Mouse (Mus musculus): ENCODE data around the gene Cux1. TPM values are rescaled to one million over a fixed set of nuclear protein-coding genes. Genes with fewer than 3 reads are reported as not detected.
A peak's percentile ranks its signal among the peaks of the same experiment; 100 is the strongest.

The Cux1 gene
- polyA plus RNA-seq, 1 experiment from 2014 or later, result 131 TPM

DNA sequence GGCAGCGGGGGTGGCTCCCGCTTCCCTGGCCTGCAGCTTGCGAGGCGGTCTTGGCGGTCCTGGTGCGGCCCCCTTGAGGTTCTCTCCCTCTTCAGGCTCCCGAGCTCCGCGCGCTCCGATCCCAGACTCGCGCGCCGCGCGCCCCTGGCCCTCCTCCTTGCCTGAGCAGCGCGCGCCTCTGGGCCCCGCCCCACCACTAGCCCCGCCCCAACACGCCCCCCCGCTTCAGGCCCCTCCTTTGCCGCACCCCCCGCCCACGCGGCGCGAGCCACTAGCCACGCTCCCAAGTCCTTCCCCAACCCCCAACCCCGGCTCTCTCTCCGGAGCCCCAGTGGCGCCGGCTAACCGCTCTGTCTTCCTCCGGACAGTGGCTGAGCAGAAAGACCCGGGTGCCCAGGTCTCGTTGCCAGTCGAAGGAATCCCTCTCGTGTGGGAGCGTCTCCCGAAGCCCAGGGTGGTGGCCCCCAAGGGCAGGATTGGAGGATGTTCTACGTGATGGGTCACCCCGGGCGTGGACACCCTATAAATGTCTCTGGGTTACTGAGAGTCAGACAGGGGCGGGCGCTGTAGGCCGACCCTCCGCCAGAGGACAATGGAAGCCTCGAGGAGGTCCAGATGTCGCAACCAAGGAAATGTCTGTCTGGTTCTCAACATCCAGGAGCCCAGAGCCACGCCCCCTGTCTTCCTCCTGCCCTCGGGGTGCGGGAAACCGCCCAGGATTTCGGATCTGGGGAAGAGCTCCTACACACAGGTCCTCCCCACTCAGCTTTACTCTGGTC lies 322.3 kb downstream of the Cux1 start:
- Histone ChIP-seq H3K36me3 (ENCODE audit: inconsistent target) (no peaks in the 10 kb centered on the region), H3K4me3 (ENCODE audit: inconsistent target) (peak overlapping the region; percentile 47), H3K79me2 (ENCODE audit: inconsistent target) (peaks cover 44% of the 10 kb centered on the region), H3K27ac (peak overlapping the region; percentile 75)
- WGBS (ENCODE audit: missing documents), result 1% methylated on average over 53 of the region's 57 CpGs

GRCm38 (mm10) chr5:136243851-136244761 lies 323.2 kb downstream of the Cux1 start:
- H3K27ac ChIP-seq, result no peak overlapping the region

GRCm38 (mm10) chr5:136241161-136241560 lies 326.1 kb downstream of the Cux1 start:
- no peak overlapping the region for H3K27ac ChIP-seq
- peaks cover 69% of the 10 kb centered on the region for H3K79me2 ChIP-seq (ENCODE audit: inconsistent target)
- H3K36me3 ChIP-seq (ENCODE audit: inconsistent target), result no peaks in the 10 kb centered on the region
- 95% methylated on average over 6 of the region's 6 CpGs for WGBS (ENCODE audit: missing documents)
- H3K4me3 ChIP-seq (ENCODE audit: inconsistent target), result no peak overlapping the region

More at GRCm38 (mm10) chr5:136243851-136244761, 323.2 kb downstream of the Cux1 start:
- H3K36me3 ChIP-seq (ENCODE audit: inconsistent target), result no peaks in the 10 kb centered on the region
- peak overlapping the region; percentile 38 for H3K4me3 ChIP-seq (ENCODE audit: inconsistent target)
- WGBS (ENCODE audit: missing documents), result 2% methylated on average over 60 of the region's 67 CpGs
- H3K79me2 ChIP-seq (ENCODE audit: inconsistent target), result peaks cover 51% of the 10 kb centered on the region

GRCm38 (mm10) chr5:136240381-136240780 lies 326.9 kb downstream of the Cux1 start:
- H3K27ac ChIP-seq, result no peak overlapping the region
- whole genome bisulfite sequencing (ENCODE audit: missing documents), result 90% methylated on average over 1 of the region's 1 CpGs
- H3K36me3 ChIP-seq (ENCODE audit: inconsistent target), result no peaks in the 10 kb centered on the region
- peaks cover 69% of the 10 kb centered on the region for H3K79me2 ChIP-seq (ENCODE audit: inconsistent target)
- no peak overlapping the region for H3K4me3 ChIP-seq (ENCODE audit: inconsistent target)

- Histone ChIP-seq H3K36me3 (ENCODE audit: inconsistent target) (no peaks in the 10 kb centered on the region), H3K27ac (no peak overlapping the region), H3K4me3 (ENCODE audit: inconsistent target) (no peak overlapping the region), H3K79me2 (ENCODE audit: inconsistent target) (peaks cover 52% of the 10 kb centered on the region)
- 26% methylated on average over 19 of the region's 19 CpGs for WGBS (ENCODE audit: missing documents)
Observed at GRCm38 (mm10) chr5:136237607-136238006, 329.7 kb downstream of the Cux1 start.

DNA sequence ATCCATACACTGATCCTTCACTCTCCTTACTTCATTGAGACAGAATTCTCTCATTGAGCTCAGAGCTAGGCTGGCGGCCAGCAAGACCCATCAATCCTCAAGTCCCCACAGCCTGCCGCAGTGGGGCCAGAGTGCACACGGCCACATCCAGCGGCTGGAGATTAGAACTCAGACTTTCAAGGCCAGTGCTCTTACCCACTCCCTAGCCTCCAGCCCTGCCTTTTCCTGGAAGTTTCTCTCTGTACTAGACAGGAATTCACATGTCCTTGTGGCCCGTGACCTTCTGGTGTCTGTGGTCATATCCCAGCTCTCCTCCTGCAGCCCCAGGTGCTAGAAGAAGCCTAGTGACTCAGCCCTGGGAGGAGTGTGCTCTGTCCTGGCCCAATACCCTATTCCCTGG lies 330.7 kb downstream of the Cux1 start:
- H3K4me3 ChIP-seq (ENCODE audit: inconsistent target), result no peak overlapping the region
- H3K36me3 ChIP-seq (ENCODE audit: inconsistent target), result no peaks in the 10 kb centered on the region
- H3K79me2 ChIP-seq (ENCODE audit: inconsistent target), result peaks cover 42% of the 10 kb centered on the region
- H3K27ac ChIP-seq, result no peak overlapping the region
- 91% methylated on average over 5 of the region's 5 CpGs for WGBS (ENCODE audit: missing documents)

DNA sequence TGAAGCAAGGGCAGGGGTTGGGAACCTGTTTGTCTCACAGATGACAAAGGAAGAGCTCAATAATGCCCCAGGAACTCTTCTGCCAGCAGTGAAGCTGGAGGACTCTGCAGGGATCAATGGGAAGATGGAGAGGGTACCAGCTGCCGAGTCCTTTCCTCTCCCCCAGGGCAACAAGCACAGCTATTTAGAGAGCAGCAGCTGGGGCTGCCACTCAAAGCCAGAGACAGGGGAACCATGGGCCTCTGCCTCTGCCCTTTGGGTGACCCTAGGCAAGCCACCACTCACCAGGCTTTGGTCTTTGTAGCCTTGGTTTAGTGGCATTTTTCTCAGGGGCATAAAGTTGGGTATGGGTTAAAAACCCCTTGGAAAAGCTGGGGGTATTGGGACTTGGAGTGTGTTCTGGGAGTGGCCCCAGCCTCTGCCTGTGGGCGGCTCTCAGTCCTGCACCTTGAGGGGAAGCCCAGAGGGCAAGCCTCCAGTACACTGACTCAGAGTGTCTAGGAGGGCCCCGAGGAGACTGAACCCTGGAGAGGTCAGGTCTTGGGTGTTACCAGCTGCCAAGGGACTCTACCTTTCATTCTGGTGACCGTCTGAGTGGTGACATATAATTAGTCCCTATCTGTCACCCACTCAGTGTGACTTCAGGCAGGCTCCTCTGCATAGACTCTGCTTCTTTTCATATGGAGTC lies 336.8 kb downstream of the Cux1 start:
- Histone ChIP-seq H3K79me2 (ENCODE audit: inconsistent target) (no peaks in the 10 kb centered on the region; the same call in 1 of the 2 replicates), H3K27ac (no peak overlapping the region), H3K4me3 (ENCODE audit: inconsistent target) (no peak overlapping the region), H3K36me3 (ENCODE audit: inconsistent target) (peaks cover 10% of the 10 kb centered on the region; the same call in 1 of the 2 replicates)
- WGBS (ENCODE audit: missing documents), result 100% methylated on average over 4 of the region's 4 CpGs

DNA sequence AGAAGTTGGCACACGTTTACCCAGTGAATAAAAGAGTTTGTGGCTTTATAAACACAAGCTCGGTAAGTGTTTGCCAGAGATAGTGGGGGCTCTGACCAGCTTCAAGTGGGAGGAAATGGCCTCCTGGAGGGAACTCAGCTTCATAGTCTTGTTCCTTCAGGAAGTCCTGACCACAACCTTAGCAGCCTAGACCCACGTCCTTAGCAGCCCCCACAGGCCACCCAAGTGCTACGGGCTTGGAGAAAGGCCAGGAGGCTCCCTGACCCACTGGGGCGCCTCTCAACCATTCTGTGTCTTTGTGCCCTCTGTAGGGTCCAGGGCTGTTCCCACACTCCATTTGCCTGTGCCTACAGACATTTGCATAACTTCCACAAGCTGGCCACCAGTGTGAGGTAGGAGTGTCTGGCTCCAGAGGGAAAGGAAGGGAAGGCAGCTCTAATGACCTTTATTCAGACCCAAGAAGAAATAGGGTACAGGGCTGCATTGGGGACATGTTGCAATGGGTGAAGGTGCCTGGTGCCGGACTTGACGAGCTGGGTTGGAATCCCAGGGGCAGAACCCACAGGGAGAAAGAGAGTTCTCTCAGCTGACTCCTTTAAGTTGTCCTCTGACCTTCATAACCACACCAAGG lies 340.9 kb downstream of the Cux1 start:
- 58% methylated on average over 7 of the region's 7 CpGs for WGBS (ENCODE audit: missing documents)
- no peaks in the 10 kb centered on the region for H3K79me2 ChIP-seq (ENCODE audit: inconsistent target)
- no peak overlapping the region for H3K27ac ChIP-seq
- no peak overlapping the region for H3K4me3 ChIP-seq (ENCODE audit: inconsistent target)
- H3K36me3 ChIP-seq (ENCODE audit: inconsistent target), result peaks cover 9% of the 10 kb centered on the region; the same call in 1 of the 2 replicates

- no peak overlapping the region for H3K27ac ChIP-seq
- no peak overlapping the region for H3K4me3 ChIP-seq (ENCODE audit: inconsistent target)
- 95% methylated on average over 12 of the region's 12 CpGs for WGBS (ENCODE audit: missing documents)
- 0 out of 2 replicates have a peak, but pooled peaks cover 6% of the 10 kb centered on the region for H3K36me3 ChIP-seq (ENCODE audit: inconsistent target)
- no peaks in the 10 kb centered on the region for H3K79me2 ChIP-seq (ENCODE audit: inconsistent target)
Observed at GRCm38 (mm10) chr5:136218585-136218984, 348.7 kb downstream of the Cux1 start.

DNA sequence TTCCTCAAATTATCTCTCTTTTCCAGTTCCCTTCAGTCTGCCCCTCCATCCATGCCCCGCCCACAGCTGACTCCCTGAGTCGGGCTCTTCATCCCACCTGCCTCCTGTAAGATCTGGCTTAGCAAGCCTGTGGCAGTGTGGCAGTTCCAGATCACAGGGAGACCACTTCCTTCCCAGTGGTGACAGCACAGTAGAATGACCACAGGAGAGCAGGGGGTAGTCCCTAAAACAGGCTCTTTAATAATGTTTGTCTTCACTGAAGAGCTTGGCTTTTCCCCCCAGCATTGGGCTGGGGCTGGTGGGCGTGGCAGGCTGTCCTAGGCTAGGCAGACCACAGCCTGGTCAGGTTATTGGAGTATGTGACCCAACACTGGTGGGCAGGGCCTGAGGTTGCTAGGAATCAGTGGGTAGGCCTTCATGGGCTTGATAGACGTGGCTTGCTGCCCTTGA lies 349.3 kb downstream of the Cux1 start:
- H3K79me2 ChIP-seq (ENCODE audit: inconsistent target), result no peaks in the 10 kb centered on the region
- WGBS (ENCODE audit: missing documents), result 39% methylated on average over 4 of the region's 4 CpGs
- no peak overlapping the region for H3K27ac ChIP-seq
- 0 out of 2 replicates have a peak, but pooled peaks cover 6% of the 10 kb centered on the region for H3K36me3 ChIP-seq (ENCODE audit: inconsistent target)
- no peak overlapping the region for H3K4me3 ChIP-seq (ENCODE audit: inconsistent target)

DNA sequence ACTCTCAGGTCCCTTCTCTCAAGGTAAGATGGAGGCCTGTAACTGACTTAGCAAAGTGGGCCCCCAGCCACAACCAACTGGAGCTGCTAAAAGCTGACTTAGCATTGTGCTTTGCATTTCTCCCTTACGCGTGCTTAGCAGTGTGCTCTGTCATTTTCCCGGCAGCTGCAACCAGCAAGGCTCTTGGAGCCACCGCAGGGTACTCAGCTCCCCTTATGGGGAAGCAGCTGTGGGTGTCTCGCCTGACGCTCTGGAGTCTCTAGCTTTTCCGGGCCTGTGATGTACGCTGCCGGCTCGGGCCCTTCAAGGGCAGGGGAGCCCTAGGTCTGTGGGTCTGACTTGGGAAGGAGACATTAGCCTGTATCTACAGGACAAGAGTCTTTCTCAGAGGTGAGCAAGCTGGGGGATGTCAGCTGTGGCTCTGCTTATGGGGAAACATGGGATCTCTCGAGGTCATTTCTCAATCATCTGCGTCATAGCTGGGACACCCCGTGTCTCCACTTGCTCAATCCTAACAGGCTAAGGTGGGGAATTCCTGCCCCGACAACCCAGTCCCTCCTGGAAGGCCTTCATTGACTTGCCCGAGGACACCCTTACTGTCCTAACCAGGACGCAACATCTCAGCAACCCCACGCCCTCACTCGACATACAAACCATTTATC lies 350.2 kb downstream of the Cux1 start:
- H3K4me3 ChIP-seq (ENCODE audit: inconsistent target), result no peak overlapping the region
- H3K27ac ChIP-seq, result peak overlapping the region; percentile 32
- 35% methylated on average over 18 of the region's 18 CpGs for WGBS (ENCODE audit: missing documents)
- H3K79me2 ChIP-seq (ENCODE audit: inconsistent target), result no peaks in the 10 kb centered on the region
- H3K36me3 ChIP-seq (ENCODE audit: inconsistent target), result 0 out of 2 replicates have a peak, but pooled peaks cover 6% of the 10 kb centered on the region

DNA sequence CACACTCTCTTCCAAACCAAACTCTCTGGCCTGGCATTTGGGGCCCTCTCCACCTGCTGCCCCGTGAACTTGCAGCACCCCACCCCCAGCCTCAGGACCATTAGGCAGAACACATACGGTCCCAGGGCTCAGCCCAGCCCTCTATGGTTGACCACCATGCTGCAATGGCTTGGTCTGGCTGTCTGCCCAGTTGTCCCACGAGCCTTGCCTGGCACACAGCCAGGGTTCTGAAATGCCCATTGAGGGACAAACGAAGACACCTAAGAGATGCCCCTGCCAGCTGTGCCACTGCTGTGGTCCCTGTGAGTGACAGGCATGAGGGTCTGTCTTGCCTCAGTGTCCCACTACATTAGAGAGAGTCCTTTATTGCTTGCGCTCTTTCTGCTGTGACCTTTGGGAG lies 351.3 kb downstream of the Cux1 start:
- no peaks in the 10 kb centered on the region for H3K79me2 ChIP-seq (ENCODE audit: inconsistent target)
- 0 out of 2 replicates have a peak, but pooled peaks cover 6% of the 10 kb centered on the region for H3K36me3 ChIP-seq (ENCODE audit: inconsistent target)
- 62% methylated on average over 5 of the region's 5 CpGs for WGBS (ENCODE audit: missing documents)
- H3K4me3 ChIP-seq (ENCODE audit: inconsistent target), result no peak overlapping the region
- H3K27ac ChIP-seq, result no peak overlapping the region

DNA sequence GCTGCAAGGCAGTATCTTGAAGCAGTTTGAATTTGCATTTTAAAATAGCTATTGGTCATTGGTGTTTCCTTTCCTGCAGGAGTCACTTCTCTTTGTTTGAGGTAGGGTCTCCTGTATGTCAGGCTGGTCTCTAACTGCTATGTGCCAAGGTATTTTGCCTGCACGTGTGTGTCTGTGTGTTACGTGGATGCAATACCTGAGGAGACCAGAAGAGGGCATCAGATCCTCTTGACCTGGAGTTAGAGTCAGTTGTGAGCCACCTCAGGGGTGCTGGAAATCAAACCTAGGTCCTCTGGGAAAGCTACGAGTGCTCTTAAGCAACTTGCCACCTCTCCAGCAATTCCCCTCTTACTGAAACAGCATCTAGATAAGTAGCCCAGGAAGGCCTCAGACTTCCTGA lies 352.1 kb downstream of the Cux1 start:
- H3K27ac ChIP-seq, result no peak overlapping the region
- 98% methylated on average over 3 of the region's 3 CpGs for WGBS (ENCODE audit: missing documents)
- H3K79me2 ChIP-seq (ENCODE audit: inconsistent target), result no peaks in the 10 kb centered on the region
- H3K36me3 ChIP-seq (ENCODE audit: inconsistent target), result 0 out of 2 replicates have a peak, but pooled peaks cover under 1% of the 10 kb centered on the region
- H3K4me3 ChIP-seq (ENCODE audit: inconsistent target), result no peak overlapping the region

All from macrophage (primary cell).